Mouse (Mus musculus): ENCODE data around the gene Nin.

- TF ChIP-seq CTCF (conservative IDR thresholded peaks at IDR 0.05 in 1 of 2, IDR thresholded peaks at IDR 0.05 in 1 of 2; ENCODE audit: low read depth in 2 of 2, low read length in 2 of 2) (peak in 1 of 2 experiments; percentile 69; a peak in 2 of 4 replicates), IRF4 (IDR thresholded peaks at IDR 0.05; ENCODE audit: low read depth, low read length) (no peak), MAFK (IDR thresholded peaks at IDR 0.05; ENCODE audit: insufficient replicate concordance, low read length) (no peak), MXI1 (IDR thresholded peaks at IDR 0.05; ENCODE audit: low read depth, low read length) (no peak), EP300 (IDR thresholded peaks at IDR 0.05; ENCODE audit: low read length) (0 out of 2 replicates have a peak, but pooled peaks have one; percentile 12), POLR2AphosphoS2 (IDR thresholded peaks at IDR 0.05; ENCODE audit: low read depth, low read length) (no peak), CHD2 (IDR thresholded peaks at IDR 0.05; ENCODE audit: low read length) (no peak), USF2 (conservative IDR thresholded peaks at IDR 0.05; ENCODE audit: low read depth, low read length) (no peak)
Measured at GRCm38 (mm10) chr12:70129105-70129504, 15.6 kb upstream of the Nin start.

Measured in CH12.LX (cell line).